Comparison of ENCODE assay signal across 22 mouse cellular contexts in genomic region chr1:106570870-106571269, GRCm38 (mm10).
DNase-seq lines count a peak whose midpoint lies in the region; ATAC-seq and TF ChIP-seq lines count a peak whose summit lies in the region.
"Had no signal": no experiment of that assay in that cellular context is flagged by ENCODE, and none has a peak within 500 bp of the region (broad histone marks: within the 10 kb centered on the region; RNA-seq: fewer than 3 reads in every experiment).

No protein-coding gene starts in this region.

- H3K9ac ChIP-seq in liver, postnatal 0 days (replicated peaks): no peak overlapping the region
- H3K9ac ChIP-seq in liver, embryonic 12.5 days: no peak overlapping the region
- peak overlapping the region; percentile 69 for H3K9ac ChIP-seq in CH12.LX (ENCODE audit: insufficient read depth, low read depth)
- H3K9ac ChIP-seq: embryonic facial prominence, embryonic 15.5 days; intestine, embryonic 15.5 days; limb, embryonic 12.5 days; lung, embryonic 14.5 days; midbrain, embryonic 13.5 days; neural tube, embryonic 12.5 days had no signal

- H3K4me3 ChIP-seq in liver, postnatal 0 days (ENCODE audit: low read depth, low read length): no peak overlapping the region
- H3K4me3 ChIP-seq in liver, embryonic 12.5 days: no peak overlapping the region
- no peak overlapping the region for H3K4me3 ChIP-seq in CH12.LX (replicated peaks in 1 of 3; ENCODE audit: low read depth in 2 of 3, low read length in 2 of 3, poor library complexity in 1 of 3)
- H3K4me3 ChIP-seq: embryonic facial prominence, embryonic 15.5 days; gastrocnemius, adult 2 months; intestine, embryonic 15.5 days; limb, embryonic 12.5 days; megakaryocyte, embryonic 14.5 days; midbrain, embryonic 13.5 days; neural tube, embryonic 12.5 days had no signal

- no peaks in the 10 kb centered on the region for H3K9me3 ChIP-seq in liver, postnatal 0 days (ENCODE audit: low read length)
- H3K9me3 ChIP-seq in liver, embryonic 12.5 days (replicated peaks): no peaks in the 10 kb centered on the region
- H3K9me3 ChIP-seq in CH12.LX (replicated peaks; ENCODE audit: low read length): no peaks in the 10 kb centered on the region
- H3K9me3 ChIP-seq: embryonic facial prominence, embryonic 15.5 days; intestine, embryonic 15.5 days; limb, embryonic 12.5 days; megakaryocyte, embryonic 14.5 days; midbrain, embryonic 13.5 days; neural tube, embryonic 12.5 days had no signal

- H3K4me1 ChIP-seq in liver, postnatal 0 days (ENCODE audit: insufficient read depth): no peaks in the 10 kb centered on the region
- no peaks in the 10 kb centered on the region for H3K4me1 ChIP-seq in liver, embryonic 12.5 days
- H3K4me1 ChIP-seq in CH12.LX (ENCODE audit: control insufficient read depth in 1 of 2, insufficient read depth in 2 of 2): peaks cover 29 to 73% of the 10 kb centered on the region in 2 experiments
- H3K4me1 ChIP-seq: midbrain, embryonic 13.5 days; neural tube, embryonic 12.5 days had no signal

- no peaks in the 10 kb centered on the region for H3K36me3 ChIP-seq in liver, postnatal 0 days (replicated peaks; ENCODE audit: insufficient read depth, low read length)
- no peaks in the 10 kb centered on the region for H3K36me3 ChIP-seq in liver, embryonic 12.5 days
- peaks cover 0 to 2% of the 10 kb centered on the region in 2 experiments for H3K36me3 ChIP-seq in CH12.LX (replicated peaks in 1 of 2; ENCODE audit: control insufficient read depth in 1 of 2, insufficient read depth in 1 of 2, low read length in 1 of 2)
- H3K36me3 ChIP-seq: embryonic facial prominence, embryonic 15.5 days; intestine, embryonic 15.5 days; limb, embryonic 12.5 days; midbrain, embryonic 13.5 days; neural tube, embryonic 12.5 days had no signal

- no peak; the same call in 1 of the 2 replicates for TF ChIP-seq POLR2A in CH12.LX (IDR thresholded peaks at IDR 0.05; ENCODE audit: low read depth, low read length)

- TF ChIP-seq RAD21 in CH12.LX (IDR thresholded peaks at IDR 0.05; ENCODE audit: low read depth, low read length): peak; percentile 4; the same call in 1 of the 2 replicates

- no peak for ATAC-seq in liver, postnatal 0 days
- ATAC-seq in liver, embryonic 12.5 days: no peak
- ATAC-seq in megakaryocyte progenitor cell, adult 5-6 weeks (replicated peaks; ENCODE audit: poor library complexity): peak; percentile 56
- ATAC-seq: forebrain, embryonic 14.5 days; intestine, embryonic 15.5 days; midbrain, embryonic 13.5 days had no signal

- DNase-seq in liver, postnatal 0 days: no peak
- DNase-seq in A20 (ENCODE audit: low read depth, low spot score) (peak; percentile 83), CH12.LX (ENCODE audit: extremely low read depth) (peak; percentile 59)
- no peak for DNase-seq in natural killer cell, adult 2 months (ENCODE audit: low spot score in 2 of 2)
- DNase-seq in right cerebral cortex, postnatal 14 days: no peak
- DNase-seq: adrenal gland, postnatal 36 days; cerebellum, adult 9-10 months; gastrocnemius, adult 2 months; layer of hippocampus, postnatal 36 days; retina, postnatal 1 day; thymus, postnatal 14 days had no signal

- TF ChIP-seq CTCF in liver, postnatal 0 days (IDR thresholded peaks at IDR 0.05; ENCODE audit: low read depth): no peak
- TF ChIP-seq CTCF in CH12.LX (conservative IDR thresholded peaks at IDR 0.05 in 1 of 2, IDR thresholded peaks at IDR 0.05 in 1 of 2; ENCODE audit: low read depth in 2 of 2, low read length in 2 of 2): no peak

- no peaks in the 10 kb centered on the region; the same call in 1 of the 2 replicates for H3K79me2 ChIP-seq in CH12.LX (replicated peaks; ENCODE audit: control insufficient read depth, extremely low read depth, insufficient read depth, poor library complexity, severe bottlenecking)

- no peak overlapping the region for H3K4me2 ChIP-seq in liver, postnatal 0 days (ENCODE audit: low read depth, low read length)
- no peak overlapping the region for H3K4me2 ChIP-seq in liver, embryonic 12.5 days
- H3K4me2 ChIP-seq in CH12.LX (ENCODE audit: insufficient read depth, low read depth, poor library complexity, severe bottlenecking): peak overlapping the region; percentile 44
- H3K4me2 ChIP-seq: embryonic facial prominence, embryonic 15.5 days; intestine, embryonic 15.5 days; limb, embryonic 12.5 days; liver, embryonic 11.5 days; lung, embryonic 14.5 days; midbrain, embryonic 13.5 days; neural tube, embryonic 12.5 days had no signal

- dilution Hi-C loops in CH12.LX (cut with MboI; ENCODE audit: extremely low pct_ligation_motif_present, extremely low pct_unique_long_range_greater_than_20kb, low sequenced_read_pairs): no loop called here

- in situ Hi-C loops in CH12.LX (cut with MboI; ENCODE audit: low pct_ligation_motif_present, low pct_unique_long_range_greater_than_20kb, low sequenced_read_pairs): loop anchor here (5.0 kb wide), 1 partner anchor 46 kb away; no protein-coding TSS in a partner anchor

- no peak for TF ChIP-seq EP300 in liver, postnatal 0 days (IDR thresholded peaks at IDR 0.05; ENCODE audit: low read depth)
- TF ChIP-seq EP300 in CH12.LX (IDR thresholded peaks at IDR 0.05; ENCODE audit: low read length): peak; percentile 98

- WGBS in liver, postnatal 0 days (ENCODE audit: insufficient replicate concordance): 47% methylated on average over 1 of the region's 1 CpGs
- 61% methylated on average over 1 of the region's 1 CpGs for WGBS in liver, embryonic 12.5 days (ENCODE audit: insufficient replicate concordance)

- H3K27me3 ChIP-seq in liver, postnatal 0 days (ENCODE audit: insufficient read depth, low read length): no peaks in the 10 kb centered on the region
- no peaks in the 10 kb centered on the region for H3K27me3 ChIP-seq in liver, embryonic 12.5 days (replicated peaks)
- no peaks in the 10 kb centered on the region for H3K27me3 ChIP-seq in CH12.LX (replicated peaks)
- H3K27me3 ChIP-seq: embryonic facial prominence, embryonic 15.5 days; intestine, embryonic 15.5 days; limb, embryonic 12.5 days; midbrain, embryonic 13.5 days; neural tube, embryonic 12.5 days had no signal

- H3K27ac ChIP-seq in liver, postnatal 0 days (ENCODE audit: low read depth): peak overlapping the region; percentile 44; the same call in 1 of the 2 replicates
- H3K27ac ChIP-seq in liver, embryonic 12.5 days: no peak overlapping the region
- peak overlapping the region; percentile 99 for H3K27ac ChIP-seq in CH12.LX (ENCODE audit: insufficient read depth, low read depth)
- H3K27ac ChIP-seq: embryonic facial prominence, embryonic 15.5 days; gastrocnemius, adult 2 months; intestine, embryonic 15.5 days; limb, embryonic 12.5 days; midbrain, embryonic 13.5 days; neural tube, embryonic 12.5 days had no signal

TF ChIP-seq in CH12.LX, 34 proteins besides CTCF, POLR2A, EP300 and RAD21:
- TF ChIP-seq IRF4 (IDR thresholded peaks at IDR 0.05; ENCODE audit: low read depth, low read length) (peak; percentile 98), E2F4 (IDR thresholded peaks at IDR 0.05; ENCODE audit: insufficient replicate concordance, low read depth, low read length) (no peak), MAX (IDR thresholded peaks at IDR 0.05; ENCODE audit: low read length) (peak; percentile 74), JUN (IDR thresholded peaks at IDR 0.05; ENCODE audit: insufficient read depth, low read depth, low read length) (peak; percentile 27; the same call in 1 of the 2 replicates), KAT2A (IDR thresholded peaks at IDR 0.05; ENCODE audit: insufficient replicate concordance, low read length) (no peak), MEF2A (IDR thresholded peaks at IDR 0.05; ENCODE audit: borderline replicate concordance, low read depth, low read length) (peak; percentile 71), MYC (IDR thresholded peaks at IDR 0.05; ENCODE audit: low read depth, low read length) (peak; percentile 89), CHD1 (IDR thresholded peaks at IDR 0.05; ENCODE audit: low read depth, low read length) (peak; percentile 67; the same call in 1 of the 2 replicates), ZKSCAN1 (IDR thresholded peaks at IDR 0.05; ENCODE audit: borderline replicate concordance, low read depth, low read length) (no peak), JUND (conservative IDR thresholded peaks at IDR 0.05; ENCODE audit: low read depth, low read length) (0 out of 2 replicates have a peak, but pooled peaks have one; percentile 44), MAZ (IDR thresholded peaks at IDR 0.05; ENCODE audit: low read depth, low read length) (peak; percentile 71; the same call in 1 of the 2 replicates), SIN3A (IDR thresholded peaks at IDR 0.05; ENCODE audit: low read length) (peak; percentile 85), POLR2AphosphoS2 (IDR thresholded peaks at IDR 0.05; ENCODE audit: low read depth, low read length) (no peak), TCF12 (IDR thresholded peaks at IDR 0.05; ENCODE audit: low read depth, low read length) (peak; percentile 90), UBTF (IDR thresholded peaks at IDR 0.05; ENCODE audit: low read depth, low read length) (no peak), GABPA (IDR thresholded peaks at IDR 0.05; ENCODE audit: insufficient replicate concordance, low read depth, low read length) (no peak), NRF1 (IDR thresholded peaks at IDR 0.05; ENCODE audit: low read depth, low read length) (no peak), MXI1 (IDR thresholded peaks at IDR 0.05; ENCODE audit: low read depth, low read length) (peak; percentile 69), ETS1 (conservative IDR thresholded peaks at IDR 0.05; ENCODE audit: low read depth, low read length) (peak; percentile 87), ELF1 (IDR thresholded peaks at IDR 0.05; ENCODE audit: low read depth, low read length) (0 out of 2 replicates have a peak, but pooled peaks have one; percentile 22), TBP (conservative IDR thresholded peaks at IDR 0.05; ENCODE audit: low read depth, low read length) (0 out of 2 replicates have a peak, but pooled peaks have one; percentile 28), BHLHE40 (IDR thresholded peaks at IDR 0.05; ENCODE audit: low read depth, low read length) (peak; percentile 86)
TF ChIP-seq in CH12.LX: peak in this region for 15.

Comparison
In these comparisons a context has a peak if more than half of its experiments do, and no peak if none do; other contexts are left out.
1. DNase-seq: peak in A20 (single experiment) and CH12.LX (single experiment); none in liver, postnatal 0 days (single experiment), natural killer cell, adult 2 months (0 of 2) and right cerebral cortex, postnatal 14 days (single experiment).